Mouse (Mus musculus) hindbrain, embryonic 13.5 days (tissue): ENCODE results near the gene Fam47c. TPM values are rescaled to one million over a fixed set of nuclear protein-coding genes. Genes with fewer than 3 reads are reported as not detected.

Experiments
- ATAC-seq: fragments of 200-750 bp; cut with Nextera tagmentation; 2 replicates; pipeline ENCODE4 v1.8.0; 2017; ENCODE audit warnings: moderate TSS enrichment; ENCODE audit not compliant: low FRiP score
- H3K27ac ChIP-seq: fragments of 300-500 bp; sonication (generic); 2 replicates; pipeline ENCODE4 v1.5.1; 2015; ENCODE audit warnings: inconsistent platforms, mild to moderate bottlenecking, moderate library complexity
- H3K27me3 ChIP-seq: fragments of 300-500 bp; sonication (generic); 2 replicates; pipeline ENCODE4 v1.6.1; 2015; ENCODE audit warnings: mild to moderate bottlenecking, inconsistent platforms
- H3K36me3 ChIP-seq: fragments of 300-500 bp; sonication (generic); 2 replicates; pipeline ENCODE4 v1.6.1; 2015; ENCODE audit warnings: mild to moderate bottlenecking, inconsistent platforms
- H3K4me1 ChIP-seq: fragments of 300-500 bp; sonication (generic); replicated peaks from 2 replicates; pipeline ENCODE4 v1.6.1; 2015; ENCODE audit warnings: inconsistent platforms
- H3K4me2 ChIP-seq: fragments of 300-500 bp; sonication (generic); 2 replicates; pipeline ENCODE4 v1.6.1; 2015; ENCODE audit warnings: inconsistent platforms, mild to moderate bottlenecking, moderate library complexity
- H3K4me3 ChIP-seq: fragments of 300-500 bp; sonication (generic); 2 replicates; pipeline ENCODE4 v1.5.1; 2015; ENCODE audit warnings: mild to moderate bottlenecking, inconsistent platforms
- H3K9ac ChIP-seq: fragments of 300-500 bp; sonication (generic); 2 replicates; pipeline ENCODE4 v1.6.1; 2015; ENCODE audit warnings: mild to moderate bottlenecking, inconsistent platforms
- H3K9me3 ChIP-seq: fragments of 300-500 bp; sonication (generic); 2 replicates; pipeline ENCODE4 v1.6.1; 2016; ENCODE audit warnings: inconsistent platforms
- WGBS: fragments of 180-500 bp; shearing (Covaris S2); methylation state at CpG from one replicate; pipeline ENCODE4 v1.1.7; 2015; 5-methylcytosine and 5-hydroxymethylcytosine counted together
- polyA plus RNA-seq: library from polyadenylated mRNA; unstranded; fragments of >200 nt; fragmentation: Nextera tagmentation; extraction: Ambion mirVana; gene quantifications from 2 replicates; pipeline ENCODE4 v1.2.1, GENCODE M21; 2015

Gene Fam47c
- not detected in 2 replicates for polyA plus RNA-seq

GRCm38 (mm10) chrX:78737463-78737862, at the start of gene Fam47c:
Gene Fam47c (plus strand): TSS chrX:78737763.
- ATAC-seq = no peak
- WGBS = 88% methylated on average over 3 of the region's 3 CpGs
- Histone ChIP-seq H3K27me3 (no peaks in the 10 kb centered on the region), H3K4me3 (no peak within 1 kb of the TSS), H3K9ac (no peak within 1 kb of the TSS), H3K4me2 (no peak within 1 kb of the TSS), H3K36me3 (no peaks in the 10 kb centered on the region), H3K4me1 (no peaks in the 10 kb centered on the region), H3K27ac (no peak within 1 kb of the TSS), H3K9me3 (no peaks in the 10 kb centered on the region)

GRCm38 (mm10) chrX:78769408-78769807, 31.8 kb downstream of the Fam47c start:
- H3K9me3 ChIP-seq = no peaks in the 10 kb centered on the region
- H3K27ac ChIP-seq = no peak overlapping the region
- no peak overlapping the region for H3K4me3 ChIP-seq
- no peak overlapping the region for H3K9ac ChIP-seq
- H3K4me1 ChIP-seq = no peaks in the 10 kb centered on the region
- no peaks in the 10 kb centered on the region for H3K36me3 ChIP-seq
- WGBS = 72% methylated on average over 2 of the region's 2 CpGs
- H3K4me2 ChIP-seq = no peak overlapping the region
- H3K27me3 ChIP-seq = no peaks in the 10 kb centered on the region
- ATAC-seq = no peak

- Histone ChIP-seq H3K27me3 (no peaks in the 10 kb centered on the region), H3K9ac (no peak overlapping the region)
- 72% methylated on average over 2 of the region's 2 CpGs for WGBS
Observed at GRCm38 (mm10) chrX:78777078-78777477, 39.5 kb downstream of the Fam47c start.

More at GRCm38 (mm10) chrX:78777078-78777477, 39.5 kb downstream of the Fam47c start:
- Histone ChIP-seq H3K9me3 (peaks cover 5% of the 10 kb centered on the region; the same call in 1 of the 2 replicates), H3K4me2 (no peak overlapping the region), H3K27ac (no peak overlapping the region), H3K4me3 (no peak overlapping the region), H3K36me3 (no peaks in the 10 kb centered on the region), H3K4me1 (no peaks in the 10 kb centered on the region)
- no peak for ATAC-seq

Other genes starting within 250 kb of the Fam47c start
- 6.1 and 6.4 TPM in 2 replicates for gene Prrg1, start 153.9 kb upstream of the Fam47c start, polyA plus RNA-seq